Mouse (Mus musculus) layer of hippocampus, adult 9-11 months (tissue): ENCODE results near the gene Foxb1.

Experiments
- DNase-seq: peaks from one replicate; pipeline ENCODE4 v3.0.0; 2022

Gene Foxb1

DNA sequence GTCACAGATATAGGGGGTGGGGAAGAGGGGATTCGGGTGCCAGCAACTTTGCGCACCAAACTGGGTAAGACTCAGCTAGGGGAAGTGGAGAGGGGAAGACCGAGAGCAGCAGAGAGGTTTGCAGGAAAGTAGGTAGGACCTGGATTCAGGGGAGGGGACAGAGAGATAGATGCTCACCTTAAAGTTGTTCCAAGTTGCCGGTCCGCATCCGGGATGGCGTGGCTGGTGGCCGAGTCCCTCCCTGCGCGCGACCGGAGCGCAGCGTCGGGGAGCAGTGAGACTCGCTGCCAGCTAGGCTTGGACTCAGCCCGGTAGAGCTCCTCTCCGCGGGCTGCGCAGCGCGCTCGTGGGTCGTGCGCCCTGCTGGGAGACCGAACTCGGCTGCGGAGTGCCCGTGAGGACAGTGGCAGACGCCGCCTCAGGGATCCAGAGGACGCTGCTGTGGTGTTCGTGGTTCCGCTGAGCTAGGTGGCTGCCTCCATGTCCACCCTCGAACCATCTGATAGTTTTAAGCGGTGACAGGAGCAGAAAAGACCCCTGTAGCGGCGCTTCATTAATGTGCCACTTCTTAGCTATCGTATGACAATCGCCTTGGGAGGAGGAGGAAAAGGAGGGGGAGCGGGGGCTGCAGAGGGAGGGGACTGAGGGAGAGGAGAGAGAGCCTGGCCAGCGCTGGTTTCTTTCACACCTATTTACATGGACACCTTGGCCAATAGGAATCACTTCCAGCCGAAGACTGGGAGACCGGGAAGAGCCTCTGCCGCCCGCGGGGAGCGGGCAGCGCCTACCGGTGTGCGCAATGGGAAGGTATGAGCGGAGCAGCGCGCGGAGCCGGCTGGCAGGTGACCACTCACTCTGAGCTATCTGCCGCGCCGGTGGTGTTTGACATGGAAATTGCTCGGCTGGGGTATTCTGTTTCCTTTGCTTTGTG is at the start of gene Foxb1:
TSS of gene Foxb1 (minus strand) at position 570 of the 931 bp plus-strand sequence.
- no peak for DNase-seq

DNA sequence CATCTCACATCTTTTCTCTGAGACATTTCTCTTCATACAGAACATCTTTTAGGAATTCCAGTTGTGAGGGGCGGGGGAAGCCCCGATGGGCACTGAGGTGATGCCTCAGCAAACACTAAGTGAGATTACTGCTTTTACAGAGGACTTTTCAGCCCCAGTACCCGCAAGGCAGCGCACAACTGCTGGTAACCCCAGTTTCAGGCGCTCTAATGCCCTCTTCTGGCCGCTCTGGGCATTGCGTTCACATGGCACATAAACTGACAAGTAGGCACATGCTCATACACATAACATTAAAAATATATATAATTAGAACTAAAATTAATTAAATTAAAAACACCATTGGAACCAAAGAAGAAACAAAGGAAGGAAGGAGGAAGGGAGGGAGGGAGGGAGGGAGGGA is 29.8 kb upstream of the Foxb1 start:
- DNase-seq: no peak

DNA sequence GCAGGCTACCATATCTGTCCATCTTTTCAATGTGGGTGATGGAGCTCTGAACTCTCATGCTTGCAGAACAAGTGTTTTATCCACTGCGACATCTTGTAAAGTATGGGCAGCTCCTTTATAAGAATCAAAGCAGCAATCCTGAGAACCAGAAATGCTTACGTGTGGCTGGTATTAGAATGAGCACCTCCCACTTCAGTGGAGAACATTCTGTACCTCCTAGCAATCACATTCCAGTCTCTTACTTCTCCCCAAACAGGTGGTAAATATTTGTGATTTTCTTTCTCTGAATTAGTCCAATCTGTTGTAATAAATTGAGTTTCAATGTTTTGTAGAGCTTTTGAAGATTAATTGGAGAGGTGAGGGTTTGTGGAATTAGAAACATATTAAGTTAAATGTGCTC is 19.3 kb upstream of the Foxb1 start:
- DNase-seq: no peak

DNA sequence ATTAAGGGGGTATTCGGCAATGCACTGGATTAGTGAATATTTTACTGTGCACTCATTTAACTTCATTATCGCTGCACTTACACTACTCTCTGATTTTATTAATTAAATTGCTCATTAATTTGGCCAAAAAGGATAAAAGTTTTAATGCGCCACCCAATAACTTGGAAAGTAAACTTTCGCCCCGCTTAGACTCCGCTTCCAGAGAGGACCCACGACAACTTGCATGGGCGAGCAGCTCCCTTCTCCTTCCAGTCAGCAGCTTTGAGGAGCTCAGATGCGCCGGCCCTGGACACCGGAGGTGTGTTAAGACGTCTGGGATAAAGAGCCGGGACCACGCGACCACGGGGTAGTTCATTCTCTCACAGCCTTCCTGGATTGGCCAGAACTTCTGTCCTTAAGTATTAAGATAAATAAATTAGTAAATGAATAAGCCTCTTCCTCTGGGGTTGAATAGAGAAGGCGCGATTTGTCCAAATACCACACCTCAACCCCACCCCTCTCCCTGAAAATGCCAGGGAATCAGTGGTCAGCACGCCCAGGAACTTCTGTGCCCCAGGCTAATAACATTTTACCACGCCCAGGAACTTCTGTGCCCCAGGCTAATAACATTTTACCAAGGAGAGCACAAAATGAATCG is 9.3 kb upstream of the Foxb1 start:
- no peak for DNase-seq

DNA sequence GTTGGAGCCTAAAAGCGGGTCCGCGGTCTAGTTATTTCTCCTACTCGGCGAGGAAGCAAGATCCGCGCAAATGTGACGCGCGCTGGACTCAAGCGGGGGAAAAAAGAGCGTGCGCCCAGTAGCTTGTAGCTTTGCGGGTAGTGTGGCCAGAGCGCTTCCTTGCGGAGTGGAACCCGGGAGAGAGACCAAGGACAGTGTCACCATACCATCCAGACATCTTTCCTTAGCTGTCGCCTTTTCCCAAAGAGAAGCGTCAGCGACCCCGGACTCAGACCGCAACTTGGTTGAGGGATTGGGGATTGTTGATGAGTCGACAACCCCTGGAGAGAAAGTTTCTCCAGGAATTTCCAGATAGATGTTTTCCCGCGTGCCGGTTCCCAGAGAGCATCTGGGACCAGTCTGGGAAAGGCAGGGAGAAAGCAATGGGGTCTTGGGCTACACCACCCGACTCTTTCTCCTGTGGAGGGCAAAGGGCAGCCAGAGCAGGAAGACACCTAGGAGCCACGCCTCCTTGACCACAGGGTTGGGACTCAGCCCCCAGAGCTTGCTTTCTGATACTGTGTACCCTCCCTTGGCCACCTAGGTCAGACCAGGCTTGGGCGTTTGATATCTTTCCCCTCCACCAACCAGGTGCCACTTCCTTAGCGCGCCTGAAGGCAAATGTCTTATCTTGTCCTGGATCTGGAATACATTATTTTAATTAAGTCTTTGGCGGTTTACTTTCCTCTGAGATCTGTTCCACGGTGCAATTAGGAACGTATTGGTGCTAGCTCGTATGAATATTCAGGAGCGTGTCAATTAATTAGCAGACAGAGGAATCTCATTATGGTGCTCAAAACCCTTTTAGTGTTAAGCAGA is 8.6 kb upstream of the Foxb1 start:
- DNase-seq: no peak

DNA sequence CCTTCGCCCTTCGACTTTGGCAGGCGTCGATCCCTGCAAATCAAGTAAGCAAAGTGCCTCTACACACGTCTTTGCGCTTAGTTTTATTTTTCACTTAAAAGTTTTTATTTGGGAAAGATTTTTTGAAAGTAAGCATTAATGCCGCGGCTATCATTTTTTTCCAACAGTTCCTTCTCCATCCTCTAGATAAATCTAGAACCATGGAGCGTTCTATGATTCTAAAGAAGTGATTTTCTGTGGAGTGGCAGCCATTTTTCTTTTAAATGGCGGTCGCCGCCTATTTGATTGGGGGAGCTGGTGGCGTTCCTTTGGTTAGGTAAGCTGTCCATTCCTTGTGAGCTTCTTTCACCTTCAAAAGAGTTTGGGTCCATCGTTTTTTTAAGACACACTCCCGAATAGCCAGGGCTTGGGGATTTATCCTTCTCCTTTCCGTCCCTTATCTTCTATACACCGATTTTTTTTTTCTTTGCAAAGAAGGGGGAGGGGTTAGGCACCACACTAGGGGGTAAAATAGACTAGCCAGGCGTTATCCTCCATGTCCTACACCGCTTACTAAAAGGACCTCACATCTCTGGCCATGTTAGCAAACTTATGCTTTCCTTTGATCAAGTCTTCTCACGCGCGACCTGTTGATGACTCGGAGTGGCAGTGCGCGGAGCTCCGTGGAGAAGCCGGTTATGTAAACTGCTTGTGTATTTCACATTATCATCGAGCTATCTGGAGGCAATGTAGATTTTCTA is 7.6 kb upstream of the Foxb1 start:
- DNase-seq: no peak

DNA sequence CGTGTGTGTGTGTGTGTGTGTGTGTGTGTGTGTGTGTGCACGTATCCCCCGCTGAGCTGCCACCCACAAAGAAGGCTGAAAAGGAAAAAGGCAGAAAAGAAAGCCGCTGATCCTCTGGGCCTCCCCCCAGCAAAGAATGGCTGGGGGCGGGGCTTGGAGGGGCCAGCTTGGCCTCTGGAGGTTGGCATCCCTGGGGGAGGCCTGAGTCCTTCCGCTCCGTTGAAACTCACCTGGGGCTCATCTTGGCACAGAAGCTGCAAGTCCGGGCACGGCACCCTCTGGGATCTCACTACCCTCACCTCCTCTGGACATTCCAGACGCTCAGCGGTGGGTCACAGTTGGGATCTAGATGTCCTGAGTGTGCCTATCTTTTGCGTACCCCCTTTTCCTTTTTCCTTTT is 6.7 kb upstream of the Foxb1 start:
- DNase-seq: no peak

DNA sequence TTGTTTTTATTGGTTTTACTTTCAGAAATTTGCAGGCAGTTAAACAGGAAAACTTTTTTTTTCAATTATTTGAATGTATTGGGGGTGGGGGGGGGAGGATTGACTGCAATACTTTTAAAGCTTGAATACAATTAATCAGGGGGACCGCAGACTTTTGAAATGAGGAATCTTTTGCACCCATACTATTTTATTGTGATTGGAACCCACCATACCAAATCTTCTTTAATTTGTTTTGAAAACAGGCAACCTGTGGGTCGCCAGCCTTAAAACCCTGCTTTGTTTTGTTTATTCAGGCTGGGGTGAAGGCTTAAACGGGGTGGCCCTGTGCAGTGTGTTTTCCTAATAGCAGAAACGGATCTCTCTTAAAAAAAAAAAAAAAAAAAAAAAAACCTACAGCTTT is 6.2 kb upstream of the Foxb1 start:
- no peak for DNase-seq

DNA sequence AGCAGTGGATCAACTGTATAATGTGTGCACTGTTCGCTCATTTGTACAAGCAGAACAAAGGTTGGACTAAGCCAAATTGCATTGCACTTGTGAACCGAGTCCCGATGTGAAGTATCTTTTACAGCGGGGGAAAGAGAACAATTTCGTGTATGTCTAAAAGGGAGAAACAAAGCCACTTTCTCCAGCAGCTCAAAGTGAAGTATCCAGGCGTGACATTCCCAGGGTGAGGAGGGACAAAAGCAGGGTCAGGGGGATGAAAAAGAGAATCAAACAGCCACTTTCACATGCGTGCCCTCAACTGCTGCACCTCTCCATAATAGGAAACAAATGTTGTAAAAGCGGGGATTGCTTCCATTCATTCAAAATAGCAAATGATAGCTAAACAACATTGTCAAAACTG is 5.6 kb upstream of the Foxb1 start:
- DNase-seq: no peak

DNA sequence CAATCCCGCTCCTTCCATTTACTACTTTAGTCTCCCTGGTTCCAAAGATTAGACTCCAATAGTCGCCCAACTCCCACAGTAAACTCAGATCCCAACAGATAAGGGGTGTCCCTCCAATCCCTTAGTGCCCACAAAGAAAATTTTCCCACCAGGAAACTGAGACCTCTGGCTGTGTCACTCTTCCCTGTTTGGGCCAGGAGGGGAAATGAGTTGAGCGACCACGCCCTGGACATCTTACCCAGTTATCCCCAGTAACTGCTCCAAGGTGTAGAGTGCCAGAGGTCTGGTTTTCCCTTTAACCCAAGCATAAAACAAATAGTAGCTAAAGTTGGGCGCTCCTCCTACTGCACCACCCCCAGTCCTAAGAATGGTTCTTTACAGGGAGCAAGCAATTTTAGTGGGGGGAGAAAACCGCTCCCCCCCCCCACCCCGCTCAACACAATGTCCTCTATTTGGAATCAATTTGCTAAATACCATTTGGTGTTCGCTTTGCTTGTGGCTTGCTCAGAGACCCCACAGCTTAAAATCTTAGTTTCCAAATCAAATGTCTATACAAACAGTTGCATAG is 4.8 kb upstream of the Foxb1 start:
- DNase-seq: no peak

DNA sequence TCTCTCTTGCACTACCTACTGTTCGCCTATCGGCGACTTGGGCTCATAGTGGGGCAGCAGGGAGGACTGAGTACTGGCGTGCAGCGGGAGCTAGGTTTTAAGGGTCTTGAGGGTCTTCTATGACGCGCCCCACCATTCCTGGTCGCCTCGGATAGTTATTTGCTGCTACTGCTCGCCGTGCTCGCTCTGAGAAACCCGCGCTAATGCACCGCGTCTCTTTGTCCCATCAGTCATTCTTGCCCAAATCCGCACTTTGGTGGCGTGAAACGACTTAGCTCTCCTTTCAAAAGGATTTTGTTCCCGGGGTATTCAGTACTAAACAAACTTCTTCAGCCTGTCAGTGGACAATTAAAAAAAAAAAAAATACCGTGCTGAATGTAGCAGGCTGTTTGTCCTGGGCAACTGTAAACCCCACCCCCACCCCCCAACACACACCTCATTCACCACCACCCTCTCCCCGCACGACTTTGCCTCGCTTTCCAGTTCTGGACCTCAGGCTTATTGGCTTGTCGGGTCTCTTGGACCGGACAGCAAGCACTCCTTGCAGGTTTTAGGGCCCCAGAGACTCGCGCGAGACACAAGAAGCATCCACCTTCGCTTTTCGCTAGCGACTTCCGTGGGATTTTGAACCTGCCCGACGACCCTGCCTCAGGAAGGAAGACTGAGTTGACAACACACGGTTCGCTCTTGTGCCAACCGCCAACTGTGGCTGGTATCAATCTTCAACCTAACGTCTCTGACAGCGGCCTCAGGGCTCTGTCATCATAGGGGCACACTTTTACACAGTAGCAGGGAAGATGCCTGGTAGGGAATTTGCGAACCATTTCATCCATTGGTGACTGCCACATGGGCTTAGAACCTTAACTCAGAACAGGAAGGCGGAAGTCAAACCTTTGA is 4.1 kb upstream of the Foxb1 start:
- DNase-seq: no peak

DNA sequence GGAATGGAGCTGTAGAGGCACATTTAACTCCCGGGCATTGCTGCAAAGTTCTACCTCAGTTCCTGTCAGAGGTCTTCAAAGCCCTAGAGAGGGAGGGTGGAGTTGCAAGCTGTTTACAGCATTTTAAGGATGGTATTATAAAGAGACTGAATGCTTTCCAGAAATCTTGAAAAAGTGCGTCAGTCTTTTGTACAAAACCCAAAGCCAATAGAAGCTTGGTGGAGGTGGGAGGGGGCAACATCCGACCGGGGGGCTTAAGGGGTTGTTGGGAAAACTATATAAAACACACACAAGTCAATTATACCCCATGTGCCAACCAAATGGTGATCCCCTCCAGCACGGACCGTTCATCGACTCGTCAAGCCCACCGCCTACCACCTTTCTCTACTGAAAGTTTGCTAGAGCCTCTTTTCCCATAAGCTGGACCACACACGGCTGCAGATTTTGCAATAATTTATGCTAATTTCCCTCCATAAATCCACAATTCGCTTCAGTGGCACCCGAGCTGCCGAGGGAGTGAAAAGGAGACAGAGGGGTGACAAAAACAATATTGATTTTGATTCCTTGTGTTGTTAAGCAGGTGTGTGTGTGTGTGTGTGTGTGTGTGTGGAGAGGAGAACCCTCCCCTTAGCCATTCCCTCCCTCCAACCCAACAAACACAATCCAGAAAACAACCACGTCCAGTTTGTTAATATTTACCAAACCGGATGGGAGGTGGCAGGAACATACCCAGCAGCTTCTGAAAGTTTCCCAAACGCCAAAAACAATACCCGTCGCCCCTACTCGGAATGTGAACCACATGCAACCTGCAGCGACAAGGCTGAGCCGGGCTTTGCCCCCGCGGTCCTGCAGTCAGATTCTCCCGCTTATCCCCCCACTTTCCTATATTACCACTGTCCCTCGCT is 3.2 kb upstream of the Foxb1 start:
- no peak for DNase-seq

DNA sequence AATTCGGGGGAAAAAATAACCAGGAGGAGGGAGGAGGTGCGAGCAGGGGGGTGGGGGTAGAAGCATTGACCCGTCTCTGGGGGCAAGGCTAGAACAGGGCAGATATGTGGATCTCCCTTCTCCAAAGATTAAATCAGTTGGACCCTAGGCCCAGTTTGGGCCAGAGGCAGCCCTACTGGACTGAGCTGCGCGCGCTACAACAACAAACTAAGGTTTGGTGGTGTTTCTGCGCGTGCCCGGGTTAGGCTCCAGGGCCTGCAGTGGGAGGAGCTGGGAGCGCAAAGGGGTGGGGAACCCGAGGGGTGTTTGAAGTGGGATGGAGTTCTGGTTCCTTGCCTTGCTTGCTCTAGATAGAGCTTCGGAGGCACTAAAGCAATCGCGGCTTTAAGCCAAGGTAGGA is 2.0 kb upstream of the Foxb1 start:
- no peak for DNase-seq

DNA sequence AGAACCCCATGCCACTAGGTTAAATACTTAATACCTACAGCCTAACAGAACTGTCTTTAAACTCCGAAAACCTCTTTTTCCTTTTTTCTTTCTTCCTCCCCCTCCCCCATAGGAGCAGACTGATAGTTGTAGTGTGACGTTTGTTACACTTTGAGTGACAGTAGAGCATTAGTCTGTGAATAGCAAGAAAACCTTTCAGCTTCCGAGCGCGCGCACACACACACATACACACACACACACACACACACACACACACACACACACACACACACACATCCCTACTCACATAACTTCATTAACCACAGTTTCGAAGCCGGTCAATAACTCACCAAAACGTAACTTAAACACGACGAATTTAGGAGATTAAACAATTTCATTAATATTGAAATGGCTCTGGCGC is 1.5 kb upstream of the Foxb1 start:
- DNase-seq: no peak

DNA sequence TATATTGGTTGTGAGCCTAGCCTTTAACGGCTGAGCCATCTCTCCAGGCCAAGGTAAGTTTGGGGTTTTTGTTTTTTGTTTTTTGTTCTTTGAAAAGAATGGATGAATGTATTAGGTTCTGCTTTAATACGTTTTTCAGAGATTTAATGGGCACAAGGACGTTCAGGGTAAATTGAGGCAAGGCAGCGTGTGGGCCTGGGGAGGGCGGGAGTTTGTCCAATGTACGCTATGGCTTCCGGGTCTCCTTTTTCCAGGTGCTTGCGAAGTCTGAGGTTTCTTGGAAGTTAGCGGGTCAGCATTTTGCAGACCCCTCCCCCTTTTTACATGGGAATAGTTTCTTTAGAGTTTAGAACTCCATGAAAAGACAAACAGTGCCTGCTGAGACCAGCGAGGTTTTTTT is 829 bp upstream of the Foxb1 start:
- no peak for DNase-seq

DNA sequence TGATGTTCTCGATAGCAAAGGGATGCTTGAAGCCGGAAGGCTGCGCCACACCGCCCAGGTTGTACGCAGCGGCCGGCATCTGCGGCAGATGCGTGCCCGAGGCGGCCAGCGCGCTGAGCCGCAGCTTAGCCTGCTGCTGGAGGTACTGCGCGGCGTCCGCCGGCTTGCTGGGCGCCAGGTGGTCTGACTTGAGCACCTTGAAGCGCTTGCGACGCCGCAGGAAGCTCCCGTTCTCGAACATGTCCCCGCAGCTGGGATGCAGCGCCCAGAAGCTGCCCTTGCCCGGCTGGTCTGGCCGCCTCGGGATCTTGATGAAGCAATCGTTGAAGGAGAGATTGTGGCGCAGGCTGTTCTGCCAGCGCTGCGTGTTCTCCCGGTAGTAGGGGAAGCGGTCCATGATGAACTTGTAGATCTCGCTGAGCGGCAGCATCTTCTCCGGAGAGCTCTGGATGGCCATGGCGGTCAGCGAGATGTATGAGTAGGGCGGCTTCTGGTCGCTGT is 969 bp downstream of the Foxb1 start:
- DNase-seq: no peak

DNA sequence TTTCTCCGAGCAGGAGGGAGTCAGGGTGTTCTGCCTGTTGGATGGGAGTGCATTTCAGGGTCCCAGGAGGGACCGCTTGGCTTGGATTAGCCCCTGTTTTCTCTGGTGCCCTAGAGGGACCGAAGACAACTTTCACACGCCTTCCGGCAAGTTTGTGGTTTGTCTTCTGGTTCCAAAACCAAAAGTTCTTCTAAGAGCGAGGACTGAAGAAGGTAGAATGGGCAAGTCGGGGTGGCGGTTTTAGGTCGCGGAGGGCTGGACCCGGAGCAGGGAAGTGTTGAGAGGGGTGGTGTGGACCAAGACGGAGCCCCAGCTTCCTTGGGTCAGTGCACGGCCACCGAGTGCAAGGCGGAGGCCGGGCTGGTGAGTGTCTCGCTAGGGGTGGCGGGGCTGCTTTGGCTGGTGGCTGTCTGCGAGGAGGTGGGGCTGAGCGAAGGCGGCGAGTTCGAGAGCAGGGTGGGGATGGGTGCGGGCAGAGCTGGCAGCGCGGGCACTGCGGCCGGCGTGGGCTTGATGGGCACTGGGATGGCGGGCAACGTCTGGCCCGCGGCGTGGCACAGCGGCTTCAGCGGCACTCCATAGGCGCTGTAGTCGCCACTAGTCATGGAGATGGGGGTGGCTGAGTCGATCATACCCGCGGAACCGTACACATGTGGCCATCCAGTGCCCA is 1.7 kb downstream of the Foxb1 start:
- DNase-seq: no peak

DNA sequence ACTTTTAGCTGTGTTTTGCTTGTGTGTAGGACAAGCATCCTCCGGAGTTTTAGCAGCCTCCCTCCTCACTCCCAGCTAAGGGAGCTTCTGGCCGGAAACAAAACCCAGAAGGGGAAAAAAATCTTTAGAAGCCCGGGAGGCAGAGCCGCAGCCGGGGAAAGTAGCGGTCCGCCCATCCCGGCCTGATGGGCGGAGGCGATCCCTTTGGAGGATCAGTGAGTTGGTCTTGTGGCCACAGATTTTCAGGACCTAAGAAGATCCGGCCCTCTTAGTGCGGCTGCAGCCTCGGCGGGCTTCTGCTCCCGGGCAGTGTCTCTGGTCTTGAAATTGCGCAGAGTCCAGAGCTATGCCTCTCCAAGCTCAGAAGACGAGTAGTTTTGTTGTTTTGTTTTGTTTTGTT is 2.2 kb downstream of the Foxb1 start:
- DNase-seq: no peak

DNA sequence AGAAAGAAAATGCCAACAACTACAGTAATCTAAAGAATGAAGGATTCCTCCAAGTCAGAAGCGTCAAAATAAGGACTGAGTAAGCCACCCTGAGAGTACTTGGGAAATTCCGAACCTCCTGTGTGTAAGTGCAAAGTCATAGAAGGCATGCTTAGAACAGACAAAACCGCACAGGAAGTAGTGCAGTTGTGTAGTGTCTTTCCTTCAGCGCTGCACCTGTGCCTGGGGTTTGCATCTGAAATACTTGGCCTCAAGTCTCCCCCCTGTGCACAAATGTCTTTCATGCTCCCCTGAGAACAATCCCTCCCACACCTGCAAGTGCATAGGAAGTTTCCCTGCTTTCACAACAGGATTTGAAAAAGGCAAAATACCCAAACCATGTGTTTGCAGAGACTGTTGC is 3.5 kb downstream of the Foxb1 start:
- no peak for DNase-seq

DNA sequence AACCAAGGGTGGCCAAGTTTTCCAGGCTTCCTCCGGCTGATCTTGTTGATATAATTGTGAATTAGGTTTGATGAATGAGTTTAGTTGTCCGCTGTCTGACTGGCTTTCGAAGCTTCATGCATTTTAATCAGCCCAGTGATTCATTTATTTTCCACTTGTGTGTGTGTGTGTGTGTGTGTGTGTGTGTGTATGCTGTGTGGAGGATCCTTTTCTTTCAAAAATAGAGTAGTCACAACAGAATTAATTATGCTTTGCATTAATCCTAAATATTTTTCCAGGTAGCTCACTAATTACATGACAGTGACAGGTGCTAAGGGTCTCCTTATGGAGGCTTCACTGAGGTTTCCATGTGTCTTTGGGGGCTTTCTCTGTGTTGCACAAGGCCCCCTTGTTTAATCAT is 4.3 kb downstream of the Foxb1 start:
- no peak for DNase-seq
